Mouse (Mus musculus): Measurements from ENCODE around the gene Usp22.

DNA sequence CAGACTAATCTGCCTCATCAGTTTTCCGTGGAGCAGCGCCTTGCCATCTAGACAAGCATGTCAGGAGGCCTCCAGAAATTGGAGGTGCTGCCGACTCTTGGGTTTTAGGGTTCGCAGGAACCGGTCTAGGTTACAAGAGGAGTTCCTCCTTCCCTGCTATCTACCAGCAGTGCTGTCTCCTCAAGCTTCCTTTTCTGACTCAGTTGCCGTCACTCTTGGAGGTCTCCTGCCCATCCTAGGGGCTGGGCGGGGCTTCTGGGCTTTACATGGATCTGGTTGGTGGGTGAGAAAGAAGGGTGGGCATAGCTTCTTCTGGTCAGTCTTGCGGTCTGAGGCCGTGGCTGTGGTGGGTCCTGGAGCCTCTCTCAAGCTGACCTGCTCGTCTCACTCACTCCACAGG lies 45.5 kb downstream of the Usp22 start:
- no peak for TF ChIP-seq CTCF (IDR thresholded peaks at IDR 0.05; ENCODE audit: control insufficient read depth, insufficient read depth, low read length)
- TF ChIP-seq POLR2A (IDR thresholded peaks at IDR 0.05; ENCODE audit: borderline replicate concordance, control insufficient read depth, low read depth, low read length) = no peak
